Mouse (Mus musculus) brain, embryonic 14.5 days (tissue): ENCODE results near the gene Lgi4.

Experiments used
- CTCF ChIP-seq: fragments of 200-500 bp; IDR thresholded peaks from 2 replicates; pipeline ENCODE4 v1.5.1; 2012; ENCODE audit warnings: inconsistent platforms, mild to moderate bottlenecking, moderate library complexity, borderline replicate concordance; ENCODE audit not compliant: insufficient read depth, insufficient read length; ENCODE audit errors: extremely low read depth
- POLR2A ChIP-seq: fragments of 200-500 bp; IDR thresholded peaks from 2 replicates; pipeline ENCODE4 v1.6.1; 2012; ENCODE audit warnings: mild to moderate bottlenecking, inconsistent platforms, borderline replicate concordance; ENCODE audit not compliant: poor library complexity, insufficient read depth, insufficient read length, severe bottlenecking; ENCODE audit errors: extremely low read depth

DNA sequence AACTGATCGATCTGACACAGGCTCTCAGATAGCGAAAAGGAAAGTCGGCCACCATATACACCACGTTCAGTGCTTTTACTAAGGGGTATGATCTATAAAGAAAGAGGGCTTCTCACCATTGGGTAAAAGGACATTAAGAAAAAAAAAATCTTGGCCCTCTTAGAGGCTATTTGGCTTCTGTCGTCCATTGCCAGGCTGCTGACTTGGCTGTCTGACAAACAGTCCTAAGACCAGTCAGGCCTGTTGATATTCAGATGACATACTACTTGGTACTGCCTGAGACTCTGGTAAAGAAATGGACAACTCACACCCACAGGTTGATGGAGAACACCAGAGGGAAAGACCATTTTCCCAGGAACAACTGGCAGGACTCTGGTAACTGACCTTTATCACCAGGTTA lies 46.2 kb upstream of the Lgi4 start:
- TF ChIP-seq CTCF (no peak), POLR2A (no peak)
